Mouse (Mus musculus) forebrain, embryonic 13.5 days (tissue): ENCODE data around the gene Fam43a. TPM values are rescaled to one million over a fixed set of nuclear protein-coding genes. Genes with fewer than 3 reads are reported as not detected.

ENCODE experiments used
- ATAC-seq: fragments of 200-750 bp; cut with Nextera tagmentation; 2 replicates; pipeline ENCODE4 v1.8.0; 2017
- H3K27ac ChIP-seq: fragments of 300-500 bp; sonication (generic); 2 replicates; pipeline ENCODE4 v1.5.1; 2015; ENCODE audit warnings: inconsistent platforms, mild to moderate bottlenecking, moderate library complexity
- H3K27me3 ChIP-seq: fragments of 300-500 bp; sonication (generic); 2 replicates; pipeline ENCODE4 v1.6.1; 2015; ENCODE audit warnings: mild to moderate bottlenecking, inconsistent platforms
- H3K36me3 ChIP-seq: fragments of 300-500 bp; sonication (generic); 2 replicates; pipeline ENCODE4 v1.6.1; 2015; ENCODE audit warnings: mild to moderate bottlenecking, inconsistent platforms; ENCODE audit not compliant: poor library complexity, severe bottlenecking
- H3K4me1 ChIP-seq: fragments of 300-500 bp; sonication (generic); 2 replicates; pipeline ENCODE4 v1.6.1; 2015; ENCODE audit warnings: inconsistent platforms
- H3K4me2 ChIP-seq: fragments of 300-500 bp; sonication (generic); 2 replicates; pipeline ENCODE4 v1.6.1; 2015; ENCODE audit warnings: inconsistent platforms, mild to moderate bottlenecking, moderate library complexity
- H3K4me3 ChIP-seq: fragments of 300-500 bp; sonication (generic); 2 replicates; pipeline ENCODE4 v1.5.1; 2015; ENCODE audit warnings: mild to moderate bottlenecking, inconsistent platforms
- H3K9ac ChIP-seq: fragments of 300-500 bp; sonication (generic); 2 replicates; pipeline ENCODE4 v1.6.1; 2015; ENCODE audit warnings: mild to moderate bottlenecking, inconsistent platforms
- H3K9me3 ChIP-seq: fragments of 300-500 bp; sonication (generic); replicated peaks from 2 replicates; pipeline ENCODE4 v1.6.1; 2016; ENCODE audit warnings: inconsistent platforms
- WGBS: fragments of 180-500 bp; shearing (Covaris S2); methylation state at CpG from one replicate; pipeline ENCODE4 v1.1.7; 2015; 5-methylcytosine and 5-hydroxymethylcytosine counted together
- polyA plus RNA-seq: library from polyadenylated mRNA; unstranded; fragments of >200 nt; fragmentation: Nextera tagmentation; extraction: Ambion mirVana; gene quantifications from 2 replicates; pipeline ENCODE4 v1.2.1, GENCODE M21; 2015

Gene Fam43a
- polyA plus RNA-seq, 1 experiment from 2014 or later, result 8.3 TPM

GRCm38 (mm10) chr16:30642229-30642628 is 42.7 kb downstream of the Fam43a start:
- ATAC-seq, result no peak
- WGBS, result 90% methylated on average over 3 of the region's 3 CpGs

GRCm38 (mm10) chr16:30644981-30645380 is 45.5 kb downstream of the Fam43a start:
- Histone ChIP-seq H3K27me3 (no peaks in the 10 kb centered on the region), H3K4me3 (no peak overlapping the region), H3K36me3 (no peaks in the 10 kb centered on the region), H3K4me1 (no peaks in the 10 kb centered on the region), H3K9ac (no peak overlapping the region), H3K9me3 (peaks cover 12% of the 10 kb centered on the region; the same call in 1 of the 2 replicates), H3K27ac (no peak overlapping the region), H3K4me2 (no peak overlapping the region)
- WGBS, result 93% methylated on average over 4 of the region's 4 CpGs
- ATAC-seq, result no peak

More at GRCm38 (mm10) chr16:30642229-30642628, 42.7 kb downstream of the Fam43a start:
- Histone ChIP-seq H3K9me3 (peaks cover 12% of the 10 kb centered on the region; the same call in 1 of the 2 replicates), H3K9ac (no peak overlapping the region), H3K36me3 (no peaks in the 10 kb centered on the region), H3K27me3 (no peaks in the 10 kb centered on the region), H3K4me2 (no peak overlapping the region), H3K4me3 (no peak overlapping the region), H3K4me1 (no peaks in the 10 kb centered on the region), H3K27ac (no peak overlapping the region)

- WGBS, result 33% methylated on average over 9 of the region's 9 CpGs
- Histone ChIP-seq H3K9ac (no peak overlapping the region), H3K4me1 (no peaks in the 10 kb centered on the region), H3K27me3 (no peaks in the 10 kb centered on the region), H3K4me3 (no peak overlapping the region), H3K4me2 (no peak overlapping the region), H3K9me3 (peaks cover 12% of the 10 kb centered on the region; the same call in 1 of the 2 replicates), H3K36me3 (no peaks in the 10 kb centered on the region), H3K27ac (no peak overlapping the region)
- no peak for ATAC-seq
Measured at GRCm38 (mm10) chr16:30645841-30646558, 46.5 kb downstream of the Fam43a start.

- Histone ChIP-seq H3K9ac (no peak overlapping the region), H3K9me3 (peaks cover 9% of the 10 kb centered on the region; the same call in 1 of the 2 replicates), H3K36me3 (no peaks in the 10 kb centered on the region), H3K27me3 (no peaks in the 10 kb centered on the region), H3K27ac (no peak overlapping the region), H3K4me3 (no peak overlapping the region), H3K4me2 (no peak overlapping the region), H3K4me1 (no peaks in the 10 kb centered on the region)
- WGBS, result 86% methylated on average over 3 of the region's 3 CpGs
- no peak for ATAC-seq
Measured at GRCm38 (mm10) chr16:30646856-30647255, 47.3 kb downstream of the Fam43a start.

- Histone ChIP-seq H3K9me3 (no peaks in the 10 kb centered on the region), H3K4me1 (peaks cover 10% of the 10 kb centered on the region), H3K27ac (no peak overlapping the region), H3K4me2 (no peak overlapping the region), H3K4me3 (no peak overlapping the region), H3K27me3 (no peaks in the 10 kb centered on the region), H3K36me3 (no peaks in the 10 kb centered on the region), H3K9ac (no peak overlapping the region)
- 96% methylated on average over 1 of the region's 1 CpGs for WGBS
- ATAC-seq, result no peak
Measured at GRCm38 (mm10) chr16:30651292-30651691, 51.8 kb downstream of the Fam43a start.

Other genes with a start within 250 kb of the Fam43a start
- 8.4 and 8.6 TPM in 2 replicates for gene Atp13a3, start 193.7 kb upstream of the Fam43a start, polyA plus RNA-seq
- 56.2 and 60.8 TPM in 2 replicates for gene Tmem44, start 48.9 kb upstream of the Fam43a start, polyA plus RNA-seq
- 69.7 and 76.9 TPM in 2 replicates for gene Lsg1, start 12.1 kb upstream of the Fam43a start, polyA plus RNA-seq